Mouse (Mus musculus): ENCODE data around the gene Fnbp1l.

The Fnbp1l gene

GRCm38 (mm10) chr3:122606105-122606801 lies 13.3 kb downstream of the Fnbp1l start:
- in situ Hi-C loops (cut with MboI, MseI), result no loop called here

- in situ Hi-C loops (cut with MboI, MseI), result no loop called here
Measured at GRCm38 (mm10) chr3:122603229-122603628, 16.3 kb downstream of the Fnbp1l start.

- in situ Hi-C loops (cut with MboI, MseI), result no loop called here
Measured at GRCm38 (mm10) chr3:122602370-122602769, 17.1 kb downstream of the Fnbp1l start.

GRCm38 (mm10) chr3:122599291-122599690 lies 20.2 kb downstream of the Fnbp1l start:
- in situ Hi-C loops (cut with MboI, MseI), result no loop called here

DNA sequence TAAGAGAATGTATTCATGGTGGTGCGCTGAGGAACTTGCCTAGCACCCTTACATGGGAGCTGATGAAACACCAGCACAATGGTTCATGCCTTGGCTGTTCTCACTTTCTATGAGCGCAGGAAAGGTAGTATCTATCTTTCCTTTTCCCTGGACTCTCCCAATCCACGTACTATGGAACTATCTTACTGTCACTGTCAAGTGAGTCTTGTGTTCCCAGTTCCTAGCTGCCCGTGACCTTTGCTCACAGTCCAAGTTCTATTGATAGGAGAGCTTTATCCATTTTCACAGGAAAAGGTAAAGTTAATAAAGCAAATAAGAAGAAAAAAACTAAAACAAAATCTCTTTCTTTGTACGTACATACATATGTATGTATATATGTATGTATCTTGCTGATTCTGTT lies 28.7 kb downstream of the Fnbp1l start:
- in situ Hi-C loops (cut with MboI, MseI), result no loop called here

- in situ Hi-C loops (cut with MboI, MseI), result no loop called here
Measured at GRCm38 (mm10) chr3:122590346-122590745, 29.2 kb downstream of the Fnbp1l start.

DNA sequence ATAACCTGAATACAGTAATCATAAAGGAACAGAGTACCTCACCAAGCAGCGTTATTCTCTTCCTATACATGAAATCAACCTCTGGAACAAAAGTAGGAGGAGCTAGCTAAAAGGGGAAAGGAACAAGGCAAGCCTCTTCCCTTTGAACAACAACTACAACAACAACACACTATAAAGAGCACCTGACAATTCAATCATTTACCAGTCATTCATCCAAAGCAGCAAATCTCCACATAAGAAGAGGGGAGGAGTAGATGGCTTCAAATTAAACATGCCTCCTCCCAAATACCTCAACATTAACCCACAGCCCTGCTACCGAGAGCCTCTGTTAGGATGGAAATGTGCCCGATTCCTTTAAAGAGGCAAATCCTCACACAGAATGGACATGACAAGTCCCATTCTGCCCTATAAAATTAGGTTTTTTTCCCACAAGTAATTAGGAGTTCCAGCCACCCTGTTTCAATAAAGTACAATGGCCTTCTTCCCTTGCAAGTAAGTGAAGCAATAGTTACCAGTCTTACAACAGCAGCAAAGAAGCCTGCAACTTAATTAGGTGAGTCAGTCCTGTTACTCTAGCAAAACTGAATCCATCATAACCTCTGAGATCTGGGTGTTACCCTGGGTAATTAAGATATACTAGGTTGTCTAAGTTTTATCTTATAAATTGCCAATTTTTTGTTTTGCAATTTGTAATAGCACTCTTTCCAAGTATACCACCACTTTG lies 32.4 kb downstream of the Fnbp1l start:
- in situ Hi-C loops (cut with MboI, MseI), result no loop called here

DNA sequence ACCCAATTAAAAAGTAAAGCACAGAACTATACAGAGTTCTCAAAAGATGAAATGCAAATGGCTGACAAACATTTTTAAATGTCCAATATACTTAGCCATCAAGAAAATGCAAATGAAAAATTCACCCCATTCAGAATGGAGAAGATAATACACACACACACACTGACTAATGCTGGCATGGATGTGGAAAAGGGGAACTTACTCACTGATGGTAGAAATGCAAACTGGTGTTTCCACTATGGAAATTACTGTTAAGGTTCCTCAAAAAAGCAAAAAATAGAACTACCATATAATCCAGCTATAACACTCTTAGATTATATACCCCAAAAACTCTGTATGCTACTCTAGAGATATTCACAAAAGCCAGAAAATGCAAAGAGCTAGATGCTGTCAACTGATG lies 42.2 kb downstream of the Fnbp1l start:
- in situ Hi-C loops (cut with MboI, MseI), result no loop called here

DNA sequence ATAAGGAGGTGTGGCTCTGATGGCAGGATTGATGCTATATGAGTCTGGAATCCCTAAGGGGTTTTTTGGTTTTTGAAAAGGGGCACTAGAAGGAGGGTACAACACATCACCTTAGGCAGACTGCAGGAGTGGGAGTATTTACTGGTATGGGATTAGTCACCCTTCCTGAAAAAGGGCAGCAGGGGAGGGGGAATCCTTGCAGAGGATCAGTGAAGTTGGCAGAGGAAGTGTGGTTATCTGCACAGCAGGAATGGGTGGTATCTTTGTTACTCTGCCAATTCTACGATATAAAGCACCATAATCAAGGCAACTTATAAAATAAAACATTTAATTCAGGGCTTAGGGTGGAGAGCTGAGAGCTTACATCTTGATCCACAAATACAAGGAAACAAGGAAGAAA lies 44.6 kb downstream of the Fnbp1l start:
- in situ Hi-C loops (cut with MboI, MseI), result no loop called here

- in situ Hi-C loops (cut with MboI, MseI), result no loop called here
Measured at GRCm38 (mm10) chr3:122573426-122574286, 45.9 kb downstream of the Fnbp1l start.

DNA sequence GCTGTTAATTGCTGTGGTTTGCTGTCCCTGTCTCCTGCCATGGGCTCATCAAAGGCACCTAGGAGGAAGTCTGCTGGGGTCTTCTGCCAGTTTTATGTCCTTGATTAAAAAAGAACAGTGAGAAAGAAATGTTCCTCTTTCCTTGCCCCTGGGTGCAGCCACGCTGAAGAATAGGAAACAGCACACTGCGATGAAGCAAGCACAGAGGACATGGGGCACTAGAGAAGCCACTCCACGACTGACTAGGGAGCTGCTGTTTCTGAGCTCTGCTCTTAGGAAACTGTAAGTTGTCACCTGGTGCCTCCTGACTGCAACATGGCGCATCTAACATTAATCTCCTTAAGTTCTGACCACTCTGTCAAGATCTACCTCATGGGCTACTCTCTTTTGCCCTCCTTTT lies 53.0 kb downstream of the Fnbp1l start:
- in situ Hi-C loops (cut with MboI, MseI), result no loop called here

DNA sequence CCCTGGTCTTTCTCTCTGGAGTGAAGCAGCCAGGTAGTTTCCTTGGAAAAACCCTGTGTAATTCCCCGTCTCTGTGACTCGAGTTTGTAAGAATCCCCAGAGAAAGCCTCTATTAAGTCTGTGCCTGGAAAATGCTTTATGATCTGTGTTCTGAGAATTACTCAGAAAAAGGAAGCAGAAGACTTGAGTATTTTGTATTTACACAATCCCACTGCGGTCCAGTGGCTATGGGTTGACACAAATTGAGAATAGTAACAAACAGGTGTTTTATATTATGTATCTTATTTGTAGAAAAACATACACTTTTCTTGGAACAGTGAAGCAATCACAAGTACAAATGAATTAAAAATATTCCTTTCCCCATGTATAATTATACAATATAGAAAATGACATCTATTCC lies 53.4 kb downstream of the Fnbp1l start:
- in situ Hi-C loops (cut with MboI, MseI), result no loop called here

- in situ Hi-C loops (cut with MboI, MseI), result no loop called here
Measured at GRCm38 (mm10) chr3:122565285-122565684, 54.2 kb downstream of the Fnbp1l start.

DNA sequence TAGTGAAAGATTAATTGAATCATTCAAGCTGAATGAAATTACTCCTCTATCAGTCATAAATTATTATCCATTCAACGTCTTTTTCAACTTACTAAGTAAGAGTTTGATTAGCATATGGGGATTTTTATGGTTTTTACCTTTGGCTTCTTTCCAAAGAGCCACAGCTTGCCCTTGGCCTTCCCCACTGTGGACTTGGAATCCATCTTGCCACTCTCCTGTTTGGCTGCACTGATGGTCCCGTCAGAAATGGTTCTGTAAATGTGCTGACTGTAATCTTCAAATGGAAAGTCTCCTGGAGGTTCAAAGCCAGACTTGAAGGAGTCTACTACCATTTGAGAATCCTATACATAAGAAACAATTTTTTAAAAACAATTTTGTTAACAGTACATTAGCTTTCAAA lies 61.7 kb downstream of the Fnbp1l start:
- in situ Hi-C loops (cut with MboI, MseI), result no loop called here

- in situ Hi-C loops (cut with MboI, MseI), result no loop called here
Measured at GRCm38 (mm10) chr3:122551174-122551573, 68.3 kb downstream of the Fnbp1l start.

DNA sequence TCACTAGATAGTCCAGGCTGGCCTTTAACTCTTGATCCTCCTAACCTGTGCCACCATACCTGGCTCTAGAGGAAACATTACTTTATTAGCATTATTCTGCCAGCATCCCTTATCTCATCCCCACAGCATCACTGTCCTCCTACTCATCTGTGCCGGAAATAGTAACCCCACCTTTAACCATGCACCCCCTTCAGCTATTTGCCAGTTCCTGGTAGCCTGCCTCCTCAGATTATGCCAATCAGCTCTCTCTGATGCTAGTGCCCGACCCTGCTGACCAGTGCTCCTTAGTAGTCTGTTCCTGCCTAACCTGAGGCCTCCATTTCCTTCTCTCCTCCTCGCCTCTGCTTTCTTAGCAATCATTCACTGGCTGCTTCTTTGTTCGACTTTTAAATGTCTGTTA lies 72.0 kb downstream of the Fnbp1l start:
- in situ Hi-C loops (cut with MboI, MseI), result no loop called here

DNA sequence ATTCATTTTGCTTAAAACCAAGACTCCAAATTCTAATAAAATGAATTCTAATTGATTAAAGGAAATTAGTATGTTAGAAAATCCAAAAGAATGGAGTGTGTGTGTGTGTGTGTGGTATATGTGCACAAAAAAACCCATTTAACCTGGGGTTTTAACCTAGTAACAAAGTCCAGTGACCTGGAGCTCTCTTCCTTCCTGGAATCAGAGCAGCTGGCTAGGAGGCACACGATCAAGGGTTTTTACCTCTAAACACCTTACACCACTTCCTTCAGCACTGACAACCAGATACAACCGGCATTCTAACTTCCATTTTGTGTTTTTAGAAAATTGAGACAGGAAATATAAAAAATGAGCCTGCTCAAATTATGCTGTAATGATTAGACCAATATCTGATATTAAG lies 74.2 kb downstream of the Fnbp1l start:
- in situ Hi-C loops (cut with MboI, MseI), result no loop called here

GRCm38 (mm10) chr3:122540918-122541317 lies 78.6 kb downstream of the Fnbp1l start:
- in situ Hi-C loops (cut with MboI, MseI), result no loop called here

DNA sequence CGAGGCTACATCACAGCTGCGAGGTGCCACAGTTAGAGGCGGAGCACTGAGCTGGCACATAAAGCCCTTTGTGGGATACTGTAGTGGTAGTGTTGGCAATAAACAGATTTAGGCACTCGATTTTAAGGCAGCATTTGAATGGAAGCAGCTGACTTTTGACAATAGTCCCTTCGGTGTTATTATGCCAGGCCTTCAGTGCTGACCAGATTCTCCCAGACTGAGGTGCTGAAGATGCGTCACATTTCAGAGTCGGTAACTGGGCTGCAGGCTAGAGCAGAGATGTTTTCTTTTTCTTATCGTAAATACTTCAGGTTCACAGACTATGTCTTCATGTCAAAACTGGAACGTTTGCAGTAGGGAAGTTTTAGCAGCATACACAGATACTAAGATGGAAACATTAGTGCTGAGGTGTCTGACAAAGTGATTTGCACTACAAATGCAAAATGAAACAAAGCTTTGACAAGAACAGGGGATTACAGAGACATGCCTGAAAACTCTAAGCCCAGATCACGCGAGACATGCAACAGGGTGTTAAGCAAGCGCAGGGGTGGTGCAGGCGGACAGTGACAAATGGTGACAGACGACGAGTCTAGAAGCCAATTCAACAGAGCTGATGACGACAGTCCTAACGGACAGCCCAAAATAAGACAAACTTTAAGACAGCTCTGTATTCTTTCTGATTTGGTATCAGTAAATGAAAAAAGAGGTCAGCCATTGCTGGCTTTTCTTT lies 79.4 kb downstream of the Fnbp1l start:
- in situ Hi-C loops (cut with MboI, MseI), result no loop called here

GRCm38 (mm10) chr3:122538851-122539250 lies 80.7 kb downstream of the Fnbp1l start:
- in situ Hi-C loops (cut with MboI, MseI), result no loop called here

- in situ Hi-C loops (cut with MboI, MseI), result no loop called here
Measured at GRCm38 (mm10) chr3:122535938-122536703, 83.4 kb downstream of the Fnbp1l start.
